Mouse (Mus musculus) ES-E14 (cell line): ENCODE measurements at regions not wholly inside any gene's neighbourhood (a gene's known extent, or its start where the extent isn't known, plus 50 kb on each side); places are given as distances from the start of the nearest gene placed in this dataset.

Source experiments
- DNase-seq: peaks from one replicate; pipeline ENCODE4 v3.0.0-alpha.2; 2013; ENCODE audit warnings: low read depth, low spot score
- H3K27ac ChIP-seq: 2 replicates; pipeline ENCODE4 v1.5.1; 2012; ENCODE audit warnings: low read depth, mild to moderate bottlenecking, low read length, moderate library complexity, mixed read lengths; ENCODE audit not compliant: poor library complexity, insufficient read depth, severe bottlenecking
- H3K36me3 ChIP-seq: 2 replicates; pipeline ENCODE4 v1.6.1; 2012; ENCODE audit warnings: mild to moderate bottlenecking, low read length, moderate library complexity, mixed read lengths; ENCODE audit not compliant: control insufficient read depth, poor library complexity, insufficient read depth, severe bottlenecking
- H3K4me1 ChIP-seq, 2 experiments: fragments of 150-350 bp in 1 of 2; sonication (generic) in 1 of 2; 2 replicates each; pipeline ENCODE4 v1.6.1; 2012; ENCODE audit warnings: low read length in 2 of 2, mild to moderate bottlenecking in 1 of 2, mixed read lengths in 1 of 2; ENCODE audit not compliant: control insufficient read depth in 2 of 2, insufficient read depth in 2 of 2, poor library complexity in 1 of 2
- H3K4me3 ChIP-seq, 2 experiments: fragments of 150-350 bp in 1 of 2; sonication (generic) in 1 of 2; 2 replicates each; pipeline ENCODE4 v1.5.1; 2012; ENCODE audit warnings: low read length in 2 of 2, low read depth in 1 of 2, mild to moderate bottlenecking in 1 of 2, mixed read lengths in 1 of 2; ENCODE audit not compliant: insufficient read depth in 1 of 2, poor library complexity in 1 of 2, severe bottlenecking in 1 of 2
- H3K9ac ChIP-seq: 2 replicates; pipeline ENCODE4 v1.6.1; 2012; ENCODE audit warnings: low read depth, mild to moderate bottlenecking, low read length, mixed read lengths; ENCODE audit not compliant: poor library complexity, insufficient read depth, severe bottlenecking
- H3K9me3 ChIP-seq: fragments of 150-350 bp; sonication (generic); 2 replicates; pipeline ENCODE4 v1.6.1; 2012; ENCODE audit warnings: low read depth, mild to moderate bottlenecking, low read length; ENCODE audit not compliant: control insufficient read depth, insufficient read depth
- CHD2 ChIP-seq: IDR thresholded peaks from 2 replicates; pipeline ENCODE4 v1.6.1; 2014; ENCODE audit warnings: mild to moderate bottlenecking, low read depth, low read length, inconsistent platforms
- HCFC1 ChIP-seq: IDR thresholded peaks from 2 replicates; pipeline ENCODE4 v1.6.1; 2012; ENCODE audit warnings: low read length, inconsistent platforms, borderline replicate concordance; ENCODE audit not compliant: insufficient read depth
- MAFK ChIP-seq: IDR thresholded peaks from 2 replicates; pipeline ENCODE4 v1.6.1; 2014; ENCODE audit warnings: mild to moderate bottlenecking, low read depth, low read length, inconsistent platforms; ENCODE audit not compliant: insufficient read depth
- ZC3H11A ChIP-seq: IDR thresholded peaks from 2 replicates; pipeline ENCODE4 v1.6.1; 2012; ENCODE audit warnings: low read depth, mild to moderate bottlenecking, inconsistent platforms, low read length, borderline replicate concordance
- ZNF384 ChIP-seq: IDR thresholded peaks from 2 replicates; pipeline ENCODE4 v1.6.1; 2012; ENCODE audit warnings: low read depth, low read length, inconsistent platforms
- in situ Hi-C, 2 experiments: fragments of 600-800 bp; cut with MboI; formaldehyde crosslinking; loops; one replicate each; pipeline ENCODE4 v1.15.1; 2025; ENCODE audit warnings: low sequenced_read_pairs in 2 of 2, inconsistent platforms in 1 of 2; ENCODE audit not compliant: unreplicated experiment in 2 of 2

- DNase-seq = no peak
- Histone ChIP-seq H3K4me1 (no peaks in the 10 kb centered on the region), H3K36me3 (no peaks in the 10 kb centered on the region), H3K4me3 (no peak overlapping the region), H3K9me3 (no peaks in the 10 kb centered on the region), H3K27ac (no peak overlapping the region), H3K9ac (no peak overlapping the region)
- TF ChIP-seq ZNF384 (no peak), ZC3H11A (no peak), HCFC1 (no peak), CHD2 (no peak), MAFK (no peak)
- in situ Hi-C loops = no loop called here
These were observed 186.3 kb upstream of the Cldn34b3 start for GRCm38 (mm10) chrX:76077781-76078180.

- Histone ChIP-seq H3K36me3 (no peaks in the 10 kb centered on the region), H3K9me3 (no peaks in the 10 kb centered on the region), H3K27ac (no peak overlapping the region), H3K4me1 (no peaks in the 10 kb centered on the region), H3K4me3 (no peak overlapping the region), H3K9ac (no peak overlapping the region)
- in situ Hi-C loops = no loop called here
- DNase-seq = no peak
- TF ChIP-seq ZNF384 = no peak
- no peak for TF ChIP-seq ZC3H11A
- no peak for TF ChIP-seq CHD2
- TF ChIP-seq HCFC1 = no peak
- no peak for TF ChIP-seq MAFK
These were observed 181.4 kb upstream of the Cldn34b3 start for GRCm38 (mm10) chrX:76082670-76083069.

GRCm38 (mm10) chrX:76110763-76111474 lies 153.2 kb upstream of the Cldn34b3 start:
- Histone ChIP-seq H3K9me3 (no peaks in the 10 kb centered on the region), H3K36me3 (no peaks in the 10 kb centered on the region), H3K4me3 (no peak overlapping the region), H3K4me1 (no peaks in the 10 kb centered on the region), H3K9ac (no peak overlapping the region), H3K27ac (no peak overlapping the region)
- TF ChIP-seq ZC3H11A (no peak), ZNF384 (no peak)
- in situ Hi-C loops = no loop called here
- DNase-seq = no peak

- no peak for DNase-seq
- in situ Hi-C loops = no loop called here
- Histone ChIP-seq H3K27ac (no peak overlapping the region), H3K36me3 (no peaks in the 10 kb centered on the region), H3K4me3 (no peak overlapping the region), H3K9ac (no peak overlapping the region), H3K9me3 (no peaks in the 10 kb centered on the region), H3K4me1 (no peaks in the 10 kb centered on the region)
- TF ChIP-seq ZC3H11A (no peak), CHD2 (no peak), ZNF384 (no peak), MAFK (no peak), HCFC1 (no peak)
These were observed 148.0 kb upstream of the Cldn34b3 start for GRCm38 (mm10) chrX:76116086-76116485.

GRCm38 (mm10) chrX:76116562-76116961 lies 147.5 kb upstream of the Cldn34b3 start:
- no peak for DNase-seq
- Histone ChIP-seq H3K36me3 (no peaks in the 10 kb centered on the region), H3K27ac (no peak overlapping the region), H3K9me3 (no peaks in the 10 kb centered on the region), H3K9ac (no peak overlapping the region), H3K4me1 (no peaks in the 10 kb centered on the region), H3K4me3 (no peak overlapping the region)
- TF ChIP-seq ZC3H11A (no peak), MAFK (no peak), ZNF384 (no peak), CHD2 (no peak), HCFC1 (no peak)
- in situ Hi-C loops = no loop called here
